Mouse (Mus musculus): Measurements from ENCODE around the gene Il4ra. TPM values are rescaled to one million over a fixed set of nuclear protein-coding genes. Genes with fewer than 3 reads are reported as not detected.

The Il4ra gene
- polyA plus RNA-seq, 1 experiment from 2014 or later: 1.8 TPM

DNA sequence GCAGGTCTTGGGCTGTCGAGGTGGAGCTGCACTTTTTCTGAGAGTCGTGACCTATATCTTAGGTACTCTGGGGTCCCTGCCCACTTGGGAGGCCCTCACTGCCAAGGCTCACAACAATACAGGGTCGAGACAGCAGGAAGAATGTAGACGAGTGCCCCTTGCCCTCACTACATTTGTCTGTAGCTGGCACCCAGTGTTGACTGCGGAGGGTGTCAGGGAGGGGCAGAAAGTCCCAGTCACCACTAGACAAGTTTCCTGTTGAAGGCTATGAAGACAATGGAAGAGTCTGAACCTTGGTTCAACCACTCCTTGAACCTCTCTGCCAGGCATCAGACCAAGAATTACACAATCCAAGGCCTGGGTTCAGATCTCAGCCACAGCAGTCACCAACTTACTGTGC is 7.1 kb downstream of the Il4ra start:
- H3K27me3 ChIP-seq (ENCODE audit: control insufficient read depth, insufficient read depth, low read length): no peaks in the 10 kb centered on the region
- no peaks in the 10 kb centered on the region for H3K9me3 ChIP-seq (replicated peaks; ENCODE audit: control insufficient read depth, low read length)
- no peak overlapping the region for H3K4me3 ChIP-seq (ENCODE audit: low read depth, low read length)
- H3K36me3 ChIP-seq (replicated peaks; ENCODE audit: control insufficient read depth, insufficient read depth, low read depth, low read length): no peaks in the 10 kb centered on the region
- H3K9ac ChIP-seq (replicated peaks; ENCODE audit: low read length): no peak overlapping the region
- ATAC-seq (replicated peaks; ENCODE audit: insufficient number of reproducible peaks, low FRiP score, low TSS enrichment, low read depth) (no peak), DNase-seq (ENCODE audit: low spot score) (no peak)
- H3K4me1 ChIP-seq (ENCODE audit: control insufficient read depth, insufficient read depth, low read length): no peaks in the 10 kb centered on the region
- WGBS: 63% methylated on average over 5 of the region's 5 CpGs
- no peak overlapping the region for H3K27ac ChIP-seq (replicated peaks; ENCODE audit: low read depth, low read length)
- no peak overlapping the region for H3K4me2 ChIP-seq (ENCODE audit: low read depth, low read length)

DNA sequence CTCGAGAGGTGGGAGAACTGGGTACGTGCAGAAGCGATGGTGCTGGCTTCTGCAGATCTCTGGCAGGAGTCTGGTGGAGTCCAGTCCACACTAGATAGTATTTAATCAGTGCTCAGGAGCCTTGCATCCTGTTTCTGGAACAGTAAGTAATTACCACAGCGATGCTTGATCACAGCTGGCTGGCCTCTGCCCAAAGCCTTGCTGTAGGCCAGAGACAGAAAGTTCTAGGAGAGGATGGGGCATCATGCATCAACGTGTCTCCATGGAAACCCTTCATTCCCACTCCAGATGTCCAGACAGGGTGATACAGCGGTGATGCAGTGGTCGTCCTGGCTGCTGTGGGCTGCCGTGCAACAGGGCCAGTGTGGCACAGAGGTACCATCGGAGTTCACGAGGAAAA is 7.6 kb downstream of the Il4ra start:
- Histone ChIP-seq H3K9me3 (replicated peaks; ENCODE audit: control insufficient read depth, low read length) (no peaks in the 10 kb centered on the region), H3K9ac (replicated peaks; ENCODE audit: low read length) (no peak overlapping the region), H3K36me3 (replicated peaks; ENCODE audit: control insufficient read depth, insufficient read depth, low read depth, low read length) (no peaks in the 10 kb centered on the region), H3K4me3 (ENCODE audit: low read depth, low read length) (no peak overlapping the region), H3K4me1 (ENCODE audit: control insufficient read depth, insufficient read depth, low read length) (no peaks in the 10 kb centered on the region), H3K27me3 (ENCODE audit: control insufficient read depth, insufficient read depth, low read length) (no peaks in the 10 kb centered on the region), H3K27ac (replicated peaks; ENCODE audit: low read depth, low read length) (no peak overlapping the region), H3K4me2 (ENCODE audit: low read depth, low read length) (no peak overlapping the region)
- ATAC-seq (replicated peaks; ENCODE audit: insufficient number of reproducible peaks, low FRiP score, low TSS enrichment, low read depth): no peak
- DNase-seq (ENCODE audit: low spot score): no peak
- 84% methylated on average over 10 of the region's 10 CpGs for WGBS

DNA sequence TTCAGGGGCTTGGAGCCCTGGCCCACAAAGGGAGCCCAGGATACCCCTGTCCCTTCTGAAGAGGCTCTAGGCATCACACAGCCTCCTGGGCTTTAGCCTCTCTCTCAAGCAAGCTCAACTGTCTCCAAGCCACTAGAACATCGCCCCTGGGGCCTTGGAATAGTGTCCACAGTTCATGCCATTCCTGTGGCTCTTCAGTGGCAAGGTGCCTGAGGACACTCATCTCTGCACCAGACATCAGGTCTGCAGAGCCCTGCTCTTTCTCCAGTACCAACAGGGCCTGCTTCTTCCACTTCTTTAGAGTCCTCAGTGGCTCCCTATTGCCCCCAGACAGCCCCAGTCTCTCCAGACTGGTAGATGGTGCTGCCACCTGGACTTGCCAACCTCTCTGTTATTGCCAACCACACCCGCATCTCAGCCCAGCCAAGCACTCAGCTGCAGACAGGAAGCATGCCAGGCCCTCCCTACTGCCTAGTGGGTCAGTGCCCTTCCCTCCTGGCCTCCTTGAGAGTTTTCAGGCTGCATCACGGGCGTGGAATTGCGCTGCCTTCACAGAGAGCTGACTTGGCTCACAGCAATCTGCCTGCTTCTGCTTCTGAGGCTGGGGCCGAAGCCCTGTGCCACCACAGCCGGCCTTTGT is 8.3 kb downstream of the Il4ra start:
- no peaks in the 10 kb centered on the region for H3K4me1 ChIP-seq (ENCODE audit: control insufficient read depth, insufficient read depth, low read length)
- DNase-seq (ENCODE audit: low spot score) (no peak), ATAC-seq (replicated peaks; ENCODE audit: insufficient number of reproducible peaks, low FRiP score, low TSS enrichment, low read depth) (no peak)
- no peak overlapping the region for H3K9ac ChIP-seq (replicated peaks; ENCODE audit: low read length)
- H3K27me3 ChIP-seq (ENCODE audit: control insufficient read depth, insufficient read depth, low read length): no peaks in the 10 kb centered on the region
- H3K36me3 ChIP-seq (replicated peaks; ENCODE audit: control insufficient read depth, insufficient read depth, low read depth, low read length): no peaks in the 10 kb centered on the region
- no peak overlapping the region for H3K27ac ChIP-seq (replicated peaks; ENCODE audit: low read depth, low read length)
- no peaks in the 10 kb centered on the region for H3K9me3 ChIP-seq (replicated peaks; ENCODE audit: control insufficient read depth, low read length)
- H3K4me3 ChIP-seq (ENCODE audit: low read depth, low read length): no peak overlapping the region
- WGBS: 86% methylated on average over 7 of the region's 7 CpGs
- H3K4me2 ChIP-seq (ENCODE audit: low read depth, low read length): no peak overlapping the region

DNA sequence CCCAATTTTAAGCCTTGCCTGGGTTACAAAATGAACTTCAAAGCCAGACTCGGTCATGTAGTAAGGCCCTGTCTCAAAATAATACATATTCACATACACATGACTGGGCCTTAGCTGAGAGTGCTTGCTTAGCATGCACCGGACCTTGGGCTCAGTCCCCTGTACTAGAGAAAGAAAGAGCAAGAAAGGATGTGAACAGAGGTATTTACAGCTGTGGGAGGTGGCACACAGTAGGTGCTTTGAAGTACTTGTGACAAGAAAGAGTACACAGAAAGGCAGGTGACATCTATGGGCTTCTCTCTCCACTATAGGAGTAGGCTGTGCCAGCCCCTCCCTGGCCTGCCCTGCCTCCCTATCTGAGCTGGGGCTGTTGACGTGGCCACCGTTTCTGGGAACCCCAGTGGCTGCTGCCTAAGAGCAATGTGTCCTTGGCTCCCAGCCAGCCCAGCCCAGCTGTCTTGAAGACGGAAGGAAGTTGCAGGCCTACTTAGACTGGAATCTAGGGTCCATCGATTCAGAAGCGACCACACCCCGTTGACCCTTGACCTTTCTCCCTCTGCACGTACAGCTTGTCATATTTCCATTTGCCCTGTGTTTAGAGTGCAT is 9.3 kb downstream of the Il4ra start:
- no peaks in the 10 kb centered on the region for H3K36me3 ChIP-seq (replicated peaks; ENCODE audit: control insufficient read depth, insufficient read depth, low read depth, low read length)
- H3K27ac ChIP-seq (replicated peaks; ENCODE audit: low read depth, low read length): no peak overlapping the region
- no peak overlapping the region for H3K9ac ChIP-seq (replicated peaks; ENCODE audit: low read length)
- H3K4me2 ChIP-seq (ENCODE audit: low read depth, low read length): no peak overlapping the region
- ATAC-seq (replicated peaks; ENCODE audit: insufficient number of reproducible peaks, low FRiP score, low TSS enrichment, low read depth) (no peak), DNase-seq (ENCODE audit: low spot score) (no peak)
- H3K4me1 ChIP-seq (ENCODE audit: control insufficient read depth, insufficient read depth, low read length): no peaks in the 10 kb centered on the region
- H3K9me3 ChIP-seq (replicated peaks; ENCODE audit: control insufficient read depth, low read length): no peaks in the 10 kb centered on the region
- H3K27me3 ChIP-seq (ENCODE audit: control insufficient read depth, insufficient read depth, low read length): no peaks in the 10 kb centered on the region
- WGBS: 68% methylated on average over 9 of the region's 9 CpGs
- H3K4me3 ChIP-seq (ENCODE audit: low read depth, low read length): no peak overlapping the region

DNA sequence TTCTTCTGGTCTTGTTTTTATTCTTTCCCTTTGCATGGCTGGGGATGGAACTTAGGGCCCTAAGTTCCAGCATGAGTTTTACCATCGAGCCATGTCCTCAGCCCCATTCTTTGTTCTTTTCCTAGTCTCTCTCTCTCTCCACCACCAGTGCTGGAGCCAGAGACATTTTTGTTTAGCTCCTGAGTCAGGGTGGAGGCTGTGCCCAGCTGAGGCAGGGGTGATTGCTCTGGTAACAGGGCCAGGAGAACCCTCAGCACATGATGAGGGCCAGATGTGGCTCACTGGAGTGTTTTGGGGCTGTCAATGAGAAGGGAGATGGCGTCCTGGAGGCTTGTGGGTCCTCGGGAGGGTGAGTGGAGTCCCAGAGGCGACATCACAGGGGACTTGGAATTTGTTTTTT is 10.5 kb downstream of the Il4ra start:
- DNase-seq (ENCODE audit: low spot score): peak; percentile 43
- no peaks in the 10 kb centered on the region for H3K4me1 ChIP-seq (ENCODE audit: control insufficient read depth, insufficient read depth, low read length)

DNA sequence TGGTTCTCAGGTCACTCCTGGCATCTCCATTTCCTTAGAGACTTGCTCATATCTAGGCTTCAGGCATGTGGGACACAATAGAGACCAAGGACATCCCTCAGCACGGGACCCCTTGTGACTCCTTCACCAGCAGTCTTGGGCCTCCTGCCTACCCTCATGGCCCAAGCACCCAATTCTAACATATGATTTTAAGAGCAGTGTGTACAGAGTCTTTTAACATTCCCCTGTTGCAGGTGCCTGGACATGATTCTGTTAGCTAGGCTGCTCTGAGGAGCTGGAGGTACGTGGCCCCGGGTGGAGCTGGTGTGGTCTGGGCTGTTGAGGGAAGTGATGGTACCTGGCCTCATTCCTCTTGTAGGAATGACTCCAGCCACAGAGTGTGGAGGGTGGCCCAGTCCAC is 11.2 kb downstream of the Il4ra start:
- no peak overlapping the region for H3K9ac ChIP-seq (replicated peaks; ENCODE audit: low read length)
- no peak overlapping the region for H3K4me2 ChIP-seq (ENCODE audit: low read depth, low read length)
- H3K4me3 ChIP-seq (ENCODE audit: low read depth, low read length): no peak overlapping the region
- ATAC-seq (replicated peaks; ENCODE audit: insufficient number of reproducible peaks, low FRiP score, low TSS enrichment, low read depth): no peak
- no peaks in the 10 kb centered on the region for H3K4me1 ChIP-seq (ENCODE audit: control insufficient read depth, insufficient read depth, low read length)
- H3K9me3 ChIP-seq (replicated peaks; ENCODE audit: control insufficient read depth, low read length): no peaks in the 10 kb centered on the region
- H3K27ac ChIP-seq (replicated peaks; ENCODE audit: low read depth, low read length): no peak overlapping the region
- WGBS: 89% methylated on average over 3 of the region's 3 CpGs
- no peaks in the 10 kb centered on the region for H3K27me3 ChIP-seq (ENCODE audit: control insufficient read depth, insufficient read depth, low read length)
- no peaks in the 10 kb centered on the region for H3K36me3 ChIP-seq (replicated peaks; ENCODE audit: control insufficient read depth, insufficient read depth, low read depth, low read length)
- no peak for DNase-seq (ENCODE audit: low spot score)

More for the DNA sequence above, 10.5 kb downstream of the Il4ra start:
- Histone ChIP-seq H3K36me3 (replicated peaks; ENCODE audit: control insufficient read depth, insufficient read depth, low read depth, low read length) (no peaks in the 10 kb centered on the region), H3K27ac (replicated peaks; ENCODE audit: low read depth, low read length) (no peak overlapping the region), H3K9me3 (replicated peaks; ENCODE audit: control insufficient read depth, low read length) (no peaks in the 10 kb centered on the region), H3K4me2 (ENCODE audit: low read depth, low read length) (no peak overlapping the region), H3K4me3 (ENCODE audit: low read depth, low read length) (no peak overlapping the region), H3K9ac (replicated peaks; ENCODE audit: low read length) (no peak overlapping the region), H3K27me3 (ENCODE audit: control insufficient read depth, insufficient read depth, low read length) (no peaks in the 10 kb centered on the region)
- ATAC-seq (replicated peaks; ENCODE audit: insufficient number of reproducible peaks, low FRiP score, low TSS enrichment, low read depth): no peak
- 54% methylated on average over 4 of the region's 4 CpGs for WGBS

DNA sequence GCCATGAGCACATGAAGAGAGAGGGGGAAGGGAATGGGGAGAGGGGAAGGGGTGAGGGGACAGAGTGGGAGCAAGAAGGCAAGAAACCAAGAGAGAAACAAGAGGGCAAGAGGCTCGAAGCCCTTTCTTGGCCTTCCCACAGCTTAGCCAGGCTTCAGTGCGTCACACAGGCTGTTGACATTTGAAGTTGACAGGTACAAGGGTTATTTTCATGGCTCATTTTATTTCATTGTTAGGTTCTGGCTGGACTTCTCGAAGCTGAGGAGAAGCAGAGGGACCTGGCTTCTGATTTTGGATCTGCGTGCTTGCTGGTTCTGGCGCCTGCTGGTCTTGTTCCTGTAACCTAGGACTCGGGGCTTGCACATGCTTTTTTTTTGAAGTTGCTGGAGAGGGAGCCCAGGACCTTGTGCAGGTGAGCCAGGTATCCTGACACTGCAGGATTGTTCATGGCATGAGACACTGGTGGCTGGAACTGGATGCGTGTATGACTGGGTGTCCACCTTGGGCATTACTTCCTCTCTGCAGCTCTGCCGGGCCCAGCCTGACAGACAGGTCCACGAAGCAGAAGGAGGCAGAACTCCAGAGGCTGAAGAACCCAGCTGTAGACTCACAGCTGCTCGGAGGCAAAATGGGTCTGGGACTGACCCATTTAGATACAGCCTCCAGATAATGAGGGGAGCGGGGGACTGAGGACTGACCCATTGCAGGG is 12.6 kb downstream of the Il4ra start:
- no peak overlapping the region for H3K4me2 ChIP-seq (ENCODE audit: low read depth, low read length)
- H3K27ac ChIP-seq (replicated peaks; ENCODE audit: low read depth, low read length): no peak overlapping the region
- H3K27me3 ChIP-seq (ENCODE audit: control insufficient read depth, insufficient read depth, low read length): no peaks in the 10 kb centered on the region
- H3K9ac ChIP-seq (replicated peaks; ENCODE audit: low read length): no peak overlapping the region
- DNase-seq (ENCODE audit: low spot score) (no peak), ATAC-seq (replicated peaks; ENCODE audit: insufficient number of reproducible peaks, low FRiP score, low TSS enrichment, low read depth) (no peak)
- no peaks in the 10 kb centered on the region for H3K4me1 ChIP-seq (ENCODE audit: control insufficient read depth, insufficient read depth, low read length)
- H3K9me3 ChIP-seq (replicated peaks; ENCODE audit: control insufficient read depth, low read length): no peaks in the 10 kb centered on the region
- H3K4me3 ChIP-seq (ENCODE audit: low read depth, low read length): no peak overlapping the region
- WGBS: 76% methylated on average over 11 of the region's 11 CpGs
- H3K36me3 ChIP-seq (replicated peaks; ENCODE audit: control insufficient read depth, insufficient read depth, low read depth, low read length): no peaks in the 10 kb centered on the region
